Comparison of ENCODE assay signal across 13 mouse cellular contexts in genomic region chr10:24581076-24581475, GRCm38 (mm10).
"Had no signal": no experiment of that assay in that cellular context is flagged by ENCODE, and none has a peak within 500 bp of the region (broad histone marks: within the 10 kb centered on the region; RNA-seq: fewer than 3 reads in every experiment).

No protein-coding gene starts in this region.

- H3K4me3 ChIP-seq: kidney, embryonic 15.5 days; left cerebral cortex, adult 2 months; limb, embryonic 10.5 days; liver, embryonic 12.5 days; lung, embryonic 15.5 days; midbrain, embryonic 12.5 days; stomach, embryonic 15.5 days had no signal

- DNase-seq: kidney, adult 2 months; kidney, postnatal 14 days; right cerebral cortex, postnatal 14 days; thymus, adult 2 months; thymus, postnatal 25 days had no signal

- H3K9me3 ChIP-seq: kidney, embryonic 15.5 days; limb, embryonic 10.5 days; liver, embryonic 12.5 days; lung, embryonic 15.5 days; midbrain, embryonic 12.5 days; stomach, embryonic 15.5 days had no signal

- H3K36me3 ChIP-seq: kidney, embryonic 15.5 days; limb, embryonic 10.5 days; liver, embryonic 12.5 days; lung, embryonic 15.5 days; midbrain, embryonic 12.5 days; stomach, embryonic 15.5 days had no signal

- ATAC-seq: liver, embryonic 12.5 days; midbrain, embryonic 16.5 days had no signal

- H3K27ac ChIP-seq: kidney, embryonic 15.5 days; left cerebral cortex, adult 2 months; limb, embryonic 10.5 days; liver, embryonic 12.5 days; lung, embryonic 15.5 days; midbrain, embryonic 12.5 days; stomach, embryonic 15.5 days had no signal

- H3K27me3 ChIP-seq: kidney, embryonic 15.5 days; liver, embryonic 12.5 days; lung, embryonic 15.5 days; midbrain, embryonic 12.5 days; stomach, embryonic 15.5 days had no signal

- H3K4me1 ChIP-seq: limb, embryonic 10.5 days; liver, embryonic 12.5 days; lung, embryonic 15.5 days; midbrain, embryonic 12.5 days; stomach, embryonic 15.5 days had no signal

- H3K9ac ChIP-seq: kidney, embryonic 15.5 days; liver, embryonic 12.5 days; lung, embryonic 15.5 days; midbrain, embryonic 12.5 days; stomach, embryonic 15.5 days had no signal

- H3K4me2 ChIP-seq: kidney, embryonic 15.5 days; liver, embryonic 12.5 days; lung, embryonic 15.5 days; midbrain, embryonic 12.5 days; stomach, embryonic 15.5 days had no signal
